Mouse (Mus musculus) bone marrow macrophage, adult 2 months (primary cell): ENCODE measurements around the gene Cyp21a1.

Experiments used
- CTCF ChIP-seq: IDR thresholded peaks from 2 replicates; pipeline ENCODE4 v1.5.1; 2012; ENCODE audit warnings: low read depth, mild to moderate bottlenecking, low read length, moderate library complexity
- POLR2A ChIP-seq: IDR thresholded peaks from 2 replicates; pipeline ENCODE4 v1.6.1; 2012; ENCODE audit warnings: mild to moderate bottlenecking, low read depth, low read length, borderline replicate concordance

DNA sequence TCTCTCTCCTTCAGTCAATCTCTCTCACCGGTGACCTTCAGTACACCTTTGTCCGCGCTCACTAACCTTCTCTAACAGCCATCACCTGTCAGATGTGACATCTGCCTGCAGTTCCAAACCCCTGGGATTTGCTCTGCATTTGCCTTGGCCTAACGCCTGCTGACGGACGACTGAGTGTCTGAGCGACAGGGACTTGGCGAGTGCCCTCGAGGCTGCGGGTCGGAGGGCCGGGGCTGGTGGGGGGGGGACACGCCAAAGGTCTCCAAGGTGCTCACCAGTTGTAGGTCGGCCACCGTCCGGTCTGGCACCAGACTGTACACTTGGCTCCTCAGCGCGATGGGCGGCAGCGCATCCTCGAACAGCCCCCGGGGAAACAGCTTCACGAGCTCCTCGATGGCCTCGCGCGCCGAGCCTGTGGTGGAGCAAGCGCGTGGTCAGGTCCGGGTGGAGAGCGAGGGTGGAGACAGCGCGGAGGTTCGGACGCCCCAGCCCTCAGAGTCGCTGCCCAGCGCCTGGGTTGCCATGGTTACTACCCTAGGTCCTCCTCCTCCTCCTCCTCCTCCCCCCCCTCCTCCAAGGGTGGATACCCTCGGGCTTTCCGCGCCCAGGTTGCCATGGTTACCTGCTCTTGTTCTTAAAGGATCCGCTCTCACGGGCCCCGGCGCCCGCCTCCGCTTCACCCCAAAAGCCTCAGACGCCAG lies 31.9 kb upstream of the Cyp21a1 start:
- TF ChIP-seq CTCF (no peak), POLR2A (no peak)
